Mouse (Mus musculus) ovary, postnatal 14 days (tissue): ENCODE results near the gene Spag4.
"Not testable (repeated sequence)": the region's sequence is repeated elsewhere in the genome, so short reads cannot be mapped to it uniquely, and the experiment has no call there.

Experiments used
- DNase-seq: peaks from one replicate; pipeline ENCODE4 v3.0.0; 2022; ENCODE audit warnings: low spot score

Spag4 gene

GRCm38 (mm10) chr2:156110627-156111357, 45.8 kb downstream of the Spag4 start:
- DNase-seq, result no peak

- DNase-seq, result peak; percentile 95
Observed at GRCm38 (mm10) chr2:156111358-156112079, 46.5 kb downstream of the Spag4 start, which contains the start of the genes Cpne1 and Rbm12. Gene Cpne1, minus strand, starts transcription at chr2:156111965. Gene Rbm12, minus strand, starts transcription at chr2:156111978.

GRCm38 (mm10) chr2:156112080-156112423, 47.1 kb downstream of the Spag4 start:
- not testable (repeated sequence) for DNase-seq

- DNase-seq, result no peak
Observed at GRCm38 (mm10) chr2:156119566-156119965, 54.6 kb downstream of the Spag4 start.
